Mouse (Mus musculus): ENCODE results near the gene Zfp366. TPM values are rescaled to one million over a fixed set of nuclear protein-coding genes. Genes with fewer than 3 reads are reported as not detected.

Gene Zfp366
- total RNA-seq, 2 experiments from 2014 or later = 4.8 to 6.9 TPM

DNA sequence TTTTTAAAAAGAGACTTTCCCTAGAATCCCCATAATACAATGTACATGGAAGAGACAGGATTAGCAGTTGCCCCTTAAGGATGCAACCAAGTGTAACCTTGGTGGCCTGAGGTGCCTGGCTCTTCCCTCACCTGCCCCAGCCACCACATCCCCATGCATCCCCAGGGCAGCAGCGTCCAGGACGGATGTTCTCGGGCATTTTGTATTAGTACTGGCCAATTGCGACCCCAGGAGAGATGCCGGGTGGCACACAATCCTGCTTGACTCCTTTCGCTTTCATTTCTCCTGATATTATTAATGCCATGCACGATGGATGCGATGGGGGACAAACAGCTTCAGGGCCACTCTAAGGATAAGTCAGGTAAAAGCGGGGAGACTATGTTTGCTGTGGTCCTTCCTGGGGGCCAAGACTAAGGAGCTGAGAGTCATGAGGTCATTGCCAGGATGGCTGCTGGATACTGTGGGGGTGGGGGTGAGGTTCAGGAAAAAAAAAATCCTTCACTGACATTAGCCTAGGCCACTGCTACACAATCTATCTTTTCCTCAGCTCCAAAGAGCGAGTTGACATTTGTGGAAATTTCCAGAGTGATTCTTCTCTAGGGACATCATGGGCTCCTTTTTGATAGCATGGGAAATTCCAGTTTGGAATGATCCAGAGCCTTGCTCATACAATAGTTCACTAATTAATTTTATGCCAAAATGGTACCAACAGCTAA lies 1.7 kb downstream of the Zfp366 start:
- no peak for DNase-seq (ENCODE audit: low spot score in 2 of 2)

DNA sequence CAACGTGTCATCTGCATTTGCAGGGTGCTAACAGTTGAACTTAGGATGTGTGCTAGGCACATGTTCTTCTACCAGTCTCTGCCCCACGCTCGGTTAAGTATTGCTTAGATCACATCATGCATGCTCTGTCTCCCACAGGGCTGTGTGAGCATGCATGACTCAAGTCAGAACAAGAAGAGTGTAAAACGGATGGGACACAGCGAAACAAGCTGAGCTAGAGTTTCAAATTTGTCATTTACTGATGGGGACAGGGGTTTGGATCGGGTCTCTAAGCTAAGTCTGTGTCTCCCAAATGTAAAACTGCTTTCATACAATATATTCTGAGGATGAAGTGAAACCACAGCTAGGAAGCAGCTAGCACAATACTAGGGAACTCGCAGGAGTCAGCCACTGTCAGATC lies 2.2 kb downstream of the Zfp366 start:
- no peak for DNase-seq (ENCODE audit: low spot score in 2 of 2)

DNA sequence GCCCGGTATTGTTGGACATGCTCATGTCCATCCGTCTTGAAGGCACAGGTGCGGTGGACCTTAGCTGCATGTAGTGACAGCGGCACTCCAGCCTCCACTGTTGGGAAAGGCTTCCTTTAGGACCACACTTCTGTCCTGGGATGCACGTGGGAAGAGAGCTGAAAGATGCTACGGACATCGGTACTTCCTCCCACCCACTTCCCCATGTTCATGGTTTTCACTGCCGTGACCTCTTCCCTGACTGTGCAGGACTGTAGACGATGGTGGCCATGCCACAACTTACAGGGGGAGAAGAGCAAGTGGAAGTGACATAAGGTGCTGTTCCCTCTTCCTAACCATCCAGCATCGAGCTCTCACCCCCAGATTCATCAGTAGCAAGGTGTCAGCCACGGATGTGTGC lies 2.8 kb downstream of the Zfp366 start:
- no peak for DNase-seq (ENCODE audit: low spot score in 2 of 2)

DNA sequence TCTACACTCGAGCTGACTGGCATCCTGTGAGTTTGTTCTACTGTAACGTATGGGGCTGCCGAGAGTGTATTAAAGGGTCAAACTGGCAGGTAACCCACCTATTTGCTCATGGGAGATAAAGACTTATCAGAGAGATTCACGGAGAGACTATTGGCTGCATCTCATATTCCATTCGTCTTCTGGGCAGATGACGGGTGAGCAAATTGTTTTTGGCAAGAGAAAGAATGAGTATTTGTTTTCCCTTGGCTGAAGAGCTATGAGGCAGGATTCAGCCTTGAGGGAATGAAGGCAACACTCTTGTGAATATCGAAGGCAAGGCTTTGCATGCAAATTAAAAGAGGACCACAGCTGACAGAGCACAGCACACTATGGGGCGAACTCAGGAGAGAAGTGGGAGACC lies 4.0 kb downstream of the Zfp366 start:
- no peak for DNase-seq (ENCODE audit: low spot score in 2 of 2)

DNA sequence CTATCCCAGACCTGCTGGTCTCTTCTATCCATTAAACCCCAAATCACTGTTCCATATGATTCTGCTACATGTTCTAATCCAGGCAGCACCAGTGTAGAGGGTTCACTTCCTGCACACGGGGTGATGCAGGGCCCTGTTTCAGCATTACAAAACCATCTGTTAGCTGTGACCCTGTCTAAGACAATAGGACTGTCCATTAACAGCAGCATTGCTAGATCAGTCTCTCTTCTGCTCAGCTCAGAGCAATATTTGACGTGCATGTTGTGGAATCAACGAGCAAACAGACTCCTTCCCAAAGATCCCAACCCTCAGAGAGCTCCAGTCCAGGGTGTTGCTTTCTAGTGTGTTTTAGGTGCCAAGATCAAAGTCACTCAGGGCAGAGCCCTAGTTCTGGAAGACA lies 5.0 kb downstream of the Zfp366 start:
- DNase-seq (ENCODE audit: low spot score in 2 of 2) = no peak

DNA sequence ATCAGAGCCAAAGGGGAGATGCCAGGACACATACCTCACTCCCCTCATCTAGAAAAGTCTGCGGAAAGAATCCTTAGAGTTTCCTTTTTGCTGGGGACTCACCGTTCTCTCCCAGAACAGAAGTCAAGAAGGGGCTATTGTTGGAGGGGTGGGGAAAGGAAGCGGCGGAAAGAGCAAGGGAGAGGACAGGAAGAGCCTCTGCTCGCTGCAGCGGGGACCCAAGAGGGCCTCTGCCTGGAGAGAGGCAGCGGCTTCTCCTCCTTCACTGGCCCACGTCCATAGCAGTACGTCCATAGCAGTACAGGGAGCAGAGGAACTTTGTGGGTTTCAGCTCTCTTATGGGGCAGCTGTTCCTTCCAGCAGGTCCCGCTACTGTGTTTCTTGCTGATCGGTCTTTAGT lies 5.8 kb downstream of the Zfp366 start:
- DNase-seq (ENCODE audit: low spot score in 2 of 2) = no peak

DNA sequence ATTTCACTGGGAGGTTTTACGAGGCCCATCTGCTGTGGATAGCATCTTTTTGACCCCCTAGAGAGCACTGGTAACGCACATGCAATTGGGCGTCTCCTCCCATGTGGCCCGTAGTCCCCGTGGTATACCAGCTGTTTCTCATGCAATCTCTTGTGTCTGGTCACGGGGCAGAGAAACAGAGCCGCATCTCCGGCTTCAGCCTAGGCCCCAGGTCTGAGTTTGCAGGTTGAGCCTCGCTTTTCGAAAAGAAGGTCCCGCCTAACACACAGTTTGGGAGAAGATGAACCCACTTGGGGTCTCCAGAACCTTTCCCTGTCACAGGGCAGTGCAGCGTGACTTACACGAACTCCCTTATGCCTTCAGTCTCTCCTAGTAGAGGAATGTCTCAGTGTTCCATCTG lies 6.4 kb downstream of the Zfp366 start:
- no peak for DNase-seq (ENCODE audit: low spot score in 2 of 2)

DNA sequence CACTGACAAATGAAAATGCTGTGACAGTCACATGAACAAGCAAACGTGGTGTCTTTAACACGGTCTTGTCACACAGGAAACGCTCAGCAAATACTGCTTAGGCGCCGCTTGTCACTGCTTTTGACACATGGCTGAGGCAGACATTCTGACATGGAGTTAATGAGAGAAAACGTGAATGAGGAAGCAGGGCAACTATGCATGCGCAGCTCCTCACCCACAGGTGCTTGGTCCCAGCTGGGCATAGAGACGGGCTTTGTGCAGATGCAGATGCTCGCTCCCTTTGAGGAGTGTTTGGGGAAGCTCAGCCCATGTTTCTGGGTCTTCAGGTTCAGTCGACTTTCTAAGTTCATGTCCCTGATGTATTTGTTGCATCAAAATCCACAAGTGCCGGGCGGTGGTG lies 11.7 kb downstream of the Zfp366 start:
- DNase-seq (ENCODE audit: low spot score in 2 of 2) = no peak

DNA sequence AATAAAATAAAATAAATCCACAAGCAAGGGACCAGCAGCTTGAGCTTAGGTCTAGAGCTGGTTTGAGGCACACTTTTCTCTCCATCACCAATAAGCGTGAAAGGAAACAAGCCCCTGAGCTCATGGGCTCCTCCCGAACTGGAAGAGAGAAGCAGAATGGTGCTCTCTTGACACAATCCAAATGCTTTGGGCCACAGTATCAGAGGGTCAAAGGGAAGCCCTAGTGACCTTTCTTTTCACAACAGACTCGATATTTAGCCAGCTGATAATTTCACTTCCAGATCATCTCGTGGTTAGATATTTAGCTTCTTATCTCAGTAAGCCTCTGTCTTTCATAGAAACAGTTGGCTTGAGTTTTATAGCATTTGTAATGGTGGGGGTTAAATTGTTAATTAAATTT lies 12.2 kb downstream of the Zfp366 start:
- no peak for DNase-seq (ENCODE audit: low spot score in 2 of 2)

DNA sequence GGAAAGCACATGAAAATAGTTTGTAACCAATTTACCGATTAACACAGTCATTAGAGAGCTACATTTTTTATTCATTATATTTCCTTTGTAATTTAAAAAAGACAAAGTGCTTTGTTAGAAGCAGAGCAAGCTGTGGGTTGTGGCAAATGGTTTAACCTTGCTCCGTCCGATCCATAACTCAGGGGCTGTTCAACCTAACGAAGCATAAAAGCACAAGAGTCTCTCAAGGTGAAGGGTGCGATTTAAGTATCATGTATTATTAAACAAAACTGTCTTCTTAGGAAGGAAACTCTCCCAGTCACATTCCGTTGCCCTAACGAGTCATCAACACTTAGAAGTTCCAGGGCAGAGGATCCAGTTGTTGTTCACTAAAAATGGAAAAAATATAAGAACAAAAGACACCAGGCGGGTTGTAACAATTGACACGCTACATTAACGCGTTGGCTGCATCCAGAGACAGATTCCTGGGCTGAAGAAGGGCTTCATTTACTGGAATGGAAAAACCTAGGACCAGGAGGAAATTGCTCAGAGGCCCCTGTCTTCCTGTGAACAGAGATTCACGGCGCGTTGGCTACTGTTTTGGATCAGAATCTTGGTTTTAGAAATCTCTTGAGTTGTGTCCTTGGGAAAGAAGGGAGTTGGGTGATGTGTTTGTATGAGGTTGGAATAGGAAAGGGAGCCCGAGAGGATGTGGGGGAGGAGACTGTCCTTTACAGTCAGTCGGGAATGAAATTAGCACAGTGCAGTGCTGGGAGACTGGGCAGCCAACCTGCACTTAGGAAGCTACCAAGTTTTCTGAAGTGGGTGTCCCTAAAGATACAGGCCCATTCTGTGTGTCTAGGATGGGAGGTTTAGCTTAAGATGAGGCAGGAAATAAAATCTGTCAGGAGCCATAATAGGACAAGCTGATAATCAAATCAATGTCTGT lies 17.3 kb downstream of the Zfp366 start:
- DNase-seq (ENCODE audit: low spot score in 2 of 2) = no peak

DNA sequence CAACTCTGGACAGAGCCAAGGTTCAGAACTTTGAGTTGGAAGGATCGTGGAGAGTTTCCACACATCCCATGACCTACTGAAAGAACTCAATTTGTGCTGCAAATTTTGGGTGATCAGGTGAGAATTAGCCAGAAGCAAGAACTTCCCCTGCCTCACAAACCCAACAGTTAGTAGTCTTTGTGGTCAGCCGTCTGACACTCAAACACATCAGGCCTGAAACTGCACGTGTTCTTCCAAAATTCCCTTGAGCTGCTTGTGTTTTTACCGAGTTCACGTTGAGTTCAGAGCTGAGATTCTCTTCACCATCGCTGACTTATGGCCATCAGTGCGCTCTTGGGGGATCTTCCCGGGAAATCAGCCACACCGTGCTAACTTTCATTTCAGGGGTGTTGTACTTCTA lies 22.6 kb downstream of the Zfp366 start:
- no peak for DNase-seq (ENCODE audit: low spot score in 2 of 2)

DNA sequence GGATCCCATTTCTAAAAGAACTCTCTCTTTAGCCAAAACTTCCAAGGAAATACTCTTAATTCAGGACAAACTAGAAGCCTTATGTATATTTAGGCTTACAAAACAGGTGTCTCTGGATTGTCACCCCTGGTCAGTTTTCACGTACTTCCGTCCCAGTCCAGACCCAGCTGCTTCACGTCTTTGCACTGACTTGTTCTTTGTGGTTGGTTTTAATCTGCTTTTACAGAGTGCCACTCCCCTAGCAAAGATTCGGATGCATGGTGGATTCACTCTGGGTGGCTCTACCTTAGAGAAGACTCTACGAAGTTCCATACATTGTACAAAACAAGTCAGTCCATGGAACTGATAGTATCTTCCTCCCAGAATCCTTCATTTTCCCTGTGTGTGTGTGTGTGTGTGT lies 25.2 kb downstream of the Zfp366 start:
- DNase-seq (ENCODE audit: low spot score in 2 of 2) = no peak

DNA sequence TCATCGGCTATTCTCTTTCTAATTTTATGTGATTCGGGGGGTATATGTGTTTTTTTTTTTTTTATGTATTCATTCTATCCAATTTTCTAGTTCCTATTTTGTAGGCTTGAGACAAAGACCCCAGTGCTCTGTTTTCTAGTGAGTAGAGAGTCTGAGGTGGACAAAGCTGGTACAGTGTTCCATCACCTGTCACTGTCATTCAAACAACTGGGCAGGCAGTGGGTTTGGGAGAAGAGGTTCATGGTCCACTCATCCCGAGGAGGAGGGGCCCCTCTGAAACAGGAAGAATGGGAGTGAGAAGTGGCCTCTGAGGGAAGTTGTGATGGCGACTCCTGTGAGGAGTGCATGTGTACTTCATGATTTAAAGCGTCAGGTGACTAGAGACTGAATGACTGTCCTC lies 26.2 kb downstream of the Zfp366 start:
- no peak for DNase-seq (ENCODE audit: low spot score in 2 of 2)

DNA sequence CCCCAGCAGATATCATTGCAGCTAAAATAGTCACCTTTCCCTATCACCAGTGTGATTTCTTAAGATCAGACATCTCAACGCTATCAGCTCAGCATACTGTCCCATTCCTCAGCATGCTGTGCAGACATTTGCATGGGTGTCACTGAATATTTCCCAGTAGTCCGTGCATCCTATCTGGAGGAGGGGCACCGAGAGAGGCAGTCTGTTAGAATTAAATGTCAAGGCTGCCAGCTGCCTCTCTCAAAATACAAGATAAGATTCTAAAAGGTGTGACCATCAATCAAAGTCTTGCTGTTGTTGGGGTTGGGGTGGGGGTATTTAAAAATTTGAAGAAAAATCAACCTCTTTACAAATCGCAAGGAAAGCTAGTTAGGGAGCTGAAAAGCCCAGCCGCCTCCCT lies 28.4 kb downstream of the Zfp366 start:
- DNase-seq (ENCODE audit: low spot score in 2 of 2) = no peak

DNA sequence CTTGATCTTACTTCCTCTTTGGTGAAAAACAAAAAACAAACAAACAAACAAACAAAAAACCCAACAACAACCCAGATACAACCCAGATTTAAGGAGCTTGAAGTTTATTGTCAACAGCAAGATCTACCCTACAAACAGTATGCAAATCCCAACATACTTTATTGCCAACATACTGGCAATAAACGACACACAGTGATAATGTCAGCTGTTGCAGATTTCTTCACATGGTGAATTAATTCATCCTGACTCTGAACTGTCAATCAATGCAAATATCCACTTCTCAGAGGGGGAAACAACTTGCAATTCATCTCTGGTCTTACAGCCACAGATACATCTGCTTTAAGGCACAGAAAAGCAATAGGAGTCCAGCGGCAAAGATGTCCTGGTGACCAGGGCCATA lies 31.4 kb downstream of the Zfp366 start:
- no peak for DNase-seq (ENCODE audit: low spot score in 2 of 2)

DNA sequence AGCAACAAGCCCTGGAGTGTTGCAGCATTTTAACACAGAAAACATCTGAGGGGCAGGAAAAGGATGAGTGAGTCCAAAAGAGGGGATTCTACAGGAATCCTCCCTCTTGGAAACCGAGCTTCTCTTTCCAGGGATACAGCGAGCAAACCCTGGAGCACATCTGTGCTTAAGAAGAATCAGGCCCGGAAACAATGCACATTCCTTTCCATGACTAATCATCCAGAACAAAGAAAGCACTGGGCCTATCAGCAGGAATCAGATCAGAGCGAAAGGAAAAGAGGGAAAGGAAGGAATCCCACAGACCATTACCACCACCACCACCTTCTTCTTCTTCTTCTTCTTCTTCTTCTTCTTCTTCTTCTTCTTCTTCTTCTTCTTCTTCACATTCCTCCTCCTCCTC lies 33.4 kb downstream of the Zfp366 start:
- no peak for DNase-seq (ENCODE audit: low spot score in 2 of 2)

DNA sequence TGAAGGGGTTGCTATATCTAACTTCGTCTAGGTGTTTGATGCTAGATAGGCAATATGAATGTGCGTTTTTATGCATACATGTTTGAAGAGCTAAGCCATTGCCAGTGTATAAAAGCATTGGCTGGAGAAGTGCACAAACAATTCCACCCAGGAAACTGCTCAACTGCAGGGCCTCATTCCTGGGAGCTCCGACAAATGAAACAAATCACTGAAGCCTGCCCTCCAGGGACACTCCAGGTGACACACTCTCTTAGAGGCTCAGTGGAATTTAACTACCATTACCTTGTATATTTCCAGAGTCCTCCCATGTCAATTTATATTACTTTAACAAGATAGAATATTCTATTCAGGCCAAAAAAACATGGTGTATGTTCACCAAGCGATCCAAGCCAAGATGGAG lies 35.0 kb downstream of the Zfp366 start:
- no peak for DNase-seq (ENCODE audit: low spot score in 2 of 2)

DNA sequence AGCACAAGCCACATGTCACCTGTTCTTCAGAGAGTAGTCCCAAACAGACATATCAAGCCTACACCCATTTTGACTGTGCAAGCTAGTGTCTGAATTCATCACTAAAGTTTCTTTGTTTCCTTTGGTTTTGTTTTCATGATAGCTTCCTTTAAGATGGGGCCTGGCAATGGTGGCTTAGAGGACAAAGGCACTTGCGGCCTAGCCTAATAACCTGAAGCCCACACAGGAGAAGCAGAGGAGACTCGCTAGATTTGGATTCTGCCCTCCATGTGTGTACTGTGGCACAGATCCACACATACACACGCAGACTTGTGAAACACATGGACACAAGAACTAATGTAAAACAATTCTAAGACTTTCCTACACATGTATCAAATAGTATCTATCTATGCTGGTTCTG lies 37.4 kb downstream of the Zfp366 start:
- no peak for DNase-seq (ENCODE audit: low spot score in 2 of 2)

DNA sequence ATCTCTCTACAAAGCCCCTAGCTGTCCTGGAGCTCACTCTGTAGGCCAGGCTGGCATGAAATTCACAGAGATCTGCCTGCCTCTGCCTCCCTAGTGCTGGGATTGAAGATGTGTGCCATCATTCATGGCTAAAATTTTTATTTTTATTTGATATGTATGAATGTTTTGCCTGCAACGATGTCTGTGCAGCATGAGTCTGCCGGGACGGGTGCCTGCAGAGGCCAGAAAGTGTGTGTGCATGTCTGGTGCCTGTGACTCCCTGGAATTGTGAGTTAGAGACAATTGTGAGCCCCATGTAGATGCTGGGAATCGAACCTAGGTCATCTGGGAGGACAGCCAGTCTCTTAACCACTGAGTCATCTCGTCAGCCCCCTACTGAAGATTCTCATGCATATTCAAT lies 37.9 kb downstream of the Zfp366 start:
- no peak for DNase-seq (ENCODE audit: low spot score in 2 of 2)

DNA sequence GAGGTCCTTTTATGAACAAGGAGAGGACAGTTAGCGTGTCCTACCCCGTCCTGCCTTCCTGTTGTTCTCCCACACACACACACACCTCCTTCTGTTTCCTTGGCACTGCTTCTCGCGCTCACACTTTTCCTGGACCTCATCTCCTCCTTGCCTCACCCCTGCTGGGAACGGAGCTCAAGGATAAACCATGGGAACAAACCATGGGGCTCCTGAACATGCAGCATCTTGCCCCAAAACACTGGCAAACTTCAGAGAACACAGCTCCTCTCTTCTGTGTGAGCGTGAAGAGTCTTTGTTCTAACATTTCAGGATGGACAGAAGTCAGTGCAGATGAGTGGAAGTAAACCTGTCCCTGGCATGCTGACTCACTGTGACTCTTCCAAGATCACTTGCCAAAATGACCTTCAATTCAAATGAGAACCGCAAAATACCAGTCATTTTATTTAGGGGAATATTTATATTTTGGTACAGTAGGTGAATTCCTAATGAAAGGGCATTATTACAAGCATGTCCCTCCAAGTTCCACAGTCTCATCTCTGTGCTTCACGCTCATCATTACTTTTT lies 38.8 kb downstream of the Zfp366 start:
- DNase-seq (ENCODE audit: low spot score in 2 of 2) = no peak

DNA sequence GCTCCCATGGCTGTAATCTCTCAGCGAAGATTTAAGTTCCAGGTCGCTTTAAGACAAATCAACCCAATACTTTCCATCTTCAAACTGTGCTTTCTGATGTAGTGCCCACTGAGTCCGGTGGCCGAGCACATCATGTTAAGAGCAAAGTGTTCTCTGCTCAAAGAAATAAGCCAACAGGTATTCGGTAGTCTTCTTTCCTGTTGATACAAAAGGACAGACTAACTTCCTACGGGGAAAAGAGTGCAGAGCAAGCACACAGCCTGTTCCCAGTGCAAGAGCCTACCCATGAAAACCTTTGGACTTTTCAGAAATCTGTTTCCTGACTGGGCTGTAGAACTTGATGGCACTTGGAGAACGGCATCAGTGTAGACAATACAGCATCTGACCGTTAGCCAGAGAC lies 39.3 kb downstream of the Zfp366 start:
- no peak for DNase-seq (ENCODE audit: low spot score in 2 of 2)

All from adrenal gland, postnatal 4 days (tissue).